8 mouse cellular contexts compared by ENCODE assay signal in the genomic region with DNA sequence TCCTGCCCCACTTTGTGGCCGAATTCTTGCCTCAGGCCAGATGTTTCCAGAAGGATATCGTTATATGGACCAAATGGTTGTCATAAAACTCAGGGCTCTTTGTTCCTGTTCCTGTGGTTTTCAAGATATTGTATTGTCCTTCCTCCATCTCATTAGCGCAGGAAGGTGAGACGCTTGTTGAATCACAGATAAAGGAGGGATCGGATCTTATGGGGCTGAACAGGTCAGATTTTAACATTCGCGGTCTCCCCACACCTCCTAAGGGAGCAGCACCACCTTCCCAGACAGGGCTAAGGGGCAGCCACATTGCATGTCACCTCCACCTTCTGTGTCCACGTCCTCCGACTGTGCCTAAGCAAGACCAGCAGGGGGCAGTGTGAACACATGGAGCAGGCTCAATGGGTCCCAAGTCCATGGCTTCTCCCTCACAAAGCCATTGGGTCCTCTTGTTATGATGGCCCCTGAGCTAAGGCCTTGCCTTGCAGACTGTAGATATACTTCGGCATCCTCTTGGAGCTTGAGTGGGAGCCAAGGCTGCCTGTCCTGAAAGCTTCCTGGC. TPM values are rescaled to one million over a fixed set of nuclear protein-coding genes. Genes with fewer than 3 reads are reported as not detected.
A peak's percentile ranks its signal among the peaks of the same experiment; 100 is the strongest.
DNase-seq lines count a peak whose midpoint lies in the region; ATAC-seq and TF ChIP-seq lines count a peak whose summit lies in the region.

No protein-coding gene starts in this region.

- DNase-seq in ES-E14 (ENCODE audit: low read depth, low spot score): peak; percentile 85
- peak; percentile 82 to 88 for DNase-seq in adrenal gland, postnatal 36 days
- DNase-seq in layer of hippocampus, postnatal 25 days (ENCODE audit: extremely low spot score in 1 of 2, low spot score in 1 of 2): peak; percentile 65 to 90
- peak; percentile 82 for DNase-seq in right cerebral cortex, postnatal 4 days
- peak; percentile 65 for DNase-seq in yolk sac, embryonic 10.5 days (ENCODE audit: low spot score)

- TF ChIP-seq CTCF in embryonic fibroblast, embryonic 13.5 days (IDR thresholded peaks at IDR 0.05; ENCODE audit: borderline replicate concordance, insufficient read depth, low read length): peak; percentile 99

- no peak overlapping the region for H3K9ac ChIP-seq in ES-E14 (ENCODE audit: insufficient read depth, low read depth, low read length, poor library complexity, severe bottlenecking)

- ATAC-seq in hematopoietic stem cell, adult 5-6 weeks (replicated peaks in 1 of 2; ENCODE audit: insufficient read depth in 1 of 2, low FRiP score in 2 of 2, low TSS enrichment in 1 of 2, low read depth in 1 of 2, poor library complexity in 2 of 2, severe bottlenecking in 2 of 2): peak; percentile 90 to 93
- peak; percentile 94 for ATAC-seq in megakaryocyte, adult 5-6 weeks (ENCODE audit: poor library complexity, severe bottlenecking)

- peaks cover 0 to 7% of the 10 kb centered on the region in 2 experiments; a peak in 1 of 4 replicates for H3K4me1 ChIP-seq in ES-E14 (ENCODE audit: control insufficient read depth in 2 of 2, insufficient read depth in 2 of 2, low read length in 2 of 2, poor library complexity in 1 of 2)
- H3K4me1 ChIP-seq in embryonic fibroblast, embryonic 13.5 days (ENCODE audit: control insufficient read depth, insufficient read depth, low read length): no peaks in the 10 kb centered on the region

- in situ Hi-C loops in ES-E14 (cut with MboI; ENCODE audit: low sequenced_read_pairs in 2 of 2, unreplicated experiment in 2 of 2): loop anchor here (25.0 kb wide), 2 partner anchors 234 to 434 kb away; a partner anchor contains a TSS

- no peaks in the 10 kb centered on the region for H3K9me3 ChIP-seq in ES-E14 (ENCODE audit: control insufficient read depth, insufficient read depth, low read depth, low read length)

- no peaks in the 10 kb centered on the region for H3K36me3 ChIP-seq in ES-E14 (ENCODE audit: control insufficient read depth, insufficient read depth, low read length, poor library complexity, severe bottlenecking)

- H3K4me3 ChIP-seq in ES-E14 (ENCODE audit: insufficient read depth in 1 of 2, low read depth in 1 of 2, low read length in 2 of 2, poor library complexity in 1 of 2, severe bottlenecking in 1 of 2): no peak overlapping the region
- H3K4me3 ChIP-seq in embryonic fibroblast, embryonic 13.5 days (ENCODE audit: insufficient read depth, low read length): no peak overlapping the region

- H3K27ac ChIP-seq in ES-E14 (ENCODE audit: insufficient read depth, low read depth, low read length, poor library complexity, severe bottlenecking): no peak overlapping the region
- H3K27ac ChIP-seq in embryonic fibroblast, embryonic 13.5 days (ENCODE audit: insufficient read depth, low read length): no peak overlapping the region

- no peak for TF ChIP-seq POLR2A in embryonic fibroblast, embryonic 13.5 days (IDR thresholded peaks at IDR 0.05; ENCODE audit: low read depth, low read length)

TF ChIP-seq in ES-E14, 5 proteins besides CTCF, POLR2A, EP300 and RAD21:
- TF ChIP-seq ZC3H11A (IDR thresholded peaks at IDR 0.05; ENCODE audit: borderline replicate concordance, low read depth, low read length) (peak; percentile 93), ZNF384 (IDR thresholded peaks at IDR 0.05; ENCODE audit: low read depth, low read length) (no peak)

RNA-seq across cellular contexts. Expression of a gene that starts 15.4 kb away (rescaled TPM):
- 5.9 and 8.1 TPM in 2 replicates for total RNA-seq in ES-E14 (2012; rRNA removed)
- total RNA-seq in adrenal gland, postnatal 36 days (2021): not detected
- not detected in 2 replicates for polyA plus RNA-seq in embryonic fibroblast, embryonic 13.5 days (2011; ENCODE audit: insufficient read length, low read depth, missing spikeins)
- total RNA-seq in hematopoietic stem cell, adult 5-6 weeks (2017): not detected in 2 replicates
- 10 to 100 TPM; 20.0 to 20.7 TPM for total RNA-seq in layer of hippocampus, postnatal 25 days (2021)
- total RNA-seq in megakaryocyte, adult 5-6 weeks (2015): not detected in 2 replicates
- total RNA-seq in megakaryocyte, adult 5-6 weeks (2017): not detected in 2 replicates

RNA-seq across cellular contexts. Expression of a gene that starts 20.3 kb away (rescaled TPM):
- 31.9 and 33.0 TPM in 2 replicates for total RNA-seq in ES-E14 (2012; rRNA removed)
- total RNA-seq in adrenal gland, postnatal 36 days (2021): under 1 TPM; 0.63 to 0.99 TPM
- 6.1 and 10.7 TPM in 2 replicates for polyA plus RNA-seq in embryonic fibroblast, embryonic 13.5 days (2011; ENCODE audit: insufficient read length, low read depth, missing spikeins)
- total RNA-seq in hematopoietic stem cell, adult 5-6 weeks (2017): 30.8 and 37.4 TPM in 2 replicates
- under 1 TPM; 0.26 to 0.37 TPM for total RNA-seq in layer of hippocampus, postnatal 25 days (2021)
- total RNA-seq in megakaryocyte, adult 5-6 weeks (2015): 8.0 and 9.2 TPM in 2 replicates
- 19.2 and 19.6 TPM in 2 replicates for total RNA-seq in megakaryocyte, adult 5-6 weeks (2017)

Comparison
In these comparisons a context has a peak if more than half of its experiments do, and no peak if none do; other contexts are left out.
1. RNA of a gene that starts 20.3 kb away (total RNA-seq): 30.8 to 37.4 TPM in hematopoietic stem cell, adult 5-6 weeks, 31.9 to 33.0 TPM in ES-E14 and 8.0 to 19.6 TPM in megakaryocyte, adult 5-6 weeks; 0.63 to 0.99 TPM in adrenal gland, postnatal 36 days and 0.26 to 0.37 TPM in layer of hippocampus, postnatal 25 days; every median in the first group is over 4 times any median in the second.
2. Peak in every context shown above with its lines, with median percentiles within 50 percentile points of each other: DNase-seq.